Mouse (Mus musculus): ENCODE data around the gene Plagl1. TPM values are rescaled to one million over a fixed set of nuclear protein-coding genes. Genes with fewer than 3 reads are reported as not detected.
A peak's percentile ranks its signal among the peaks of the same experiment; 100 is the strongest.

Gene Plagl1
- polyA plus RNA-seq, 1 experiment from 2014 or later, result 34.7 TPM

DNA sequence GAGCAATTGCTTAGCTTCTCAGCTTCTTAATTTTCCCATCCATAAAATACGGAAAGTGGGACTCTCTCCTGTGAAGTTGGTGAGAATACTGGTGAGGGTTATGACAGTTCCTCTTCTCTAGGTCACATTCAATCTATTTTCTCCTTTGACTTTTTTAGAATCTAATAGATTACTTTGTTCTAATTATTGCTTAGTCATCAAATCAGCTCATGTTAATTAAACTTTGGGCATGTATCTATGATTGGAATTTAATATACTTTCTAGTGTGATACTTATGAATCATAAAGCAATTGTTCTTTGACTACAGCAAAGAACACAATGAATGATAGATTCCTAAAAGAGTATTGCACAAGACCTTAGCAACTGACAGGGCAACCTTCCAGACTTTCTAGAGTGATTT, 38.6 kb downstream of the Plagl1 start:
- Histone ChIP-seq H3K4me2 (no peak overlapping the region), H3K9ac (no peak overlapping the region), H3K27me3 (replicated peaks) (no peaks in the 10 kb centered on the region), H3K36me3 (replicated peaks) (no peaks in the 10 kb centered on the region), H3K4me1 (no peaks in the 10 kb centered on the region), H3K4me3 (no peak overlapping the region), H3K27ac (no peak overlapping the region), H3K9me3 (no peaks in the 10 kb centered on the region)
- 81% methylated on average over 1 of the region's 1 CpGs for WGBS
- ATAC-seq (replicated peaks), result no peak

DNA sequence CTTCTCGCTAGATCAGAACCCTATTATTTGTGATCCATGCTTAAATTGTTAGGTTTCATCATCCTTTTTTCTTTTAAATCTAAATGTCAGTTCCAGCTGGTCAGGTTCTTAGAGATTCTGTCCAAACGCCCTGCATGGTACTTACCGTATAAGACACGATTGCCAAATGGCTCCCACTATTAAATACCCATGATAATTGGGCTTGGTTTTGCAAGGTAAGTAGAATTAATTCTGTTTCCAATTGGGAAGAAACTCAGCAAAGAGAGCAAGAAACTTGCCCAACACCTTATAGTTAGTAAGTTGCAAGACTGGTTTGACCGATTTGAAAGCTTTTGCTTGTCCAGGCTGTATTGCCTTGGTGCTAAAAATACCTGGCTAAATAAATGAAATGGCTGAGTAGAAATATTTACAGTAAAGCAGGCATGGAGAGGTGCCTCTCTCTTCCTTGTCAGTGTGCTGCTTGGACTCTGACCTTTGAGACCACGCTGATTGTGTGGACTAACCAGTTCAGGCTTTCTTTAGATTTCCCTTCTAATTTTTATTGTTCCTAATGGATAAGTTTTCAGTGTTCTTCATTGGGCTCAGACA, 39.9 kb downstream of the Plagl1 start:
- H3K4me3 ChIP-seq, result no peak overlapping the region
- WGBS, result 79% methylated on average over 6 of the region's 6 CpGs
- no peak overlapping the region for H3K9ac ChIP-seq
- H3K36me3 ChIP-seq (replicated peaks), result no peaks in the 10 kb centered on the region
- no peaks in the 10 kb centered on the region for H3K27me3 ChIP-seq (replicated peaks)
- no peak overlapping the region for H3K27ac ChIP-seq
- no peak for ATAC-seq (replicated peaks)
- no peaks in the 10 kb centered on the region for H3K9me3 ChIP-seq
- H3K4me1 ChIP-seq, result no peaks in the 10 kb centered on the region
- H3K4me2 ChIP-seq, result no peak overlapping the region

DNA sequence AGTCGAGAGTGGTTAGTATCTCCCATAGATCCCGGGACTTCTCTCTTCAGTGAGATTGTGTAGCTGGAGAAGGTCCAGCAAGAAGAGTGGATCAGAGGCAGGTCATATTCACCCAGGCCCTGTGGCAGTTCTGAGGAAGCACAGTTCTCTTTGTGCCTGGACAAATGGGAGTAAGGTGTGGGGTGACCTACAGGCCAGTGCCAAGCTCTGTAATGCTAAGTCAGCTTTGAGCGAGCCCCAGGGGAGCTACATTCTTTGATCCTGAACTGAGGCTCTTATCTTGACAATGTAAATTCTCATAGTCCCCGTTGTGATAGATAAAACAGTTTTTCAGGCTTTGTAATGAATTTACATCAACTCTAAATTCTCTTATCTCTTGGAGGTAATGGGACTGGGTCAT, 42.1 kb downstream of the Plagl1 start:
- no peaks in the 10 kb centered on the region for H3K9me3 ChIP-seq
- WGBS, result 70% methylated on average over 4 of the region's 4 CpGs
- ATAC-seq (replicated peaks), result no peak

DNA sequence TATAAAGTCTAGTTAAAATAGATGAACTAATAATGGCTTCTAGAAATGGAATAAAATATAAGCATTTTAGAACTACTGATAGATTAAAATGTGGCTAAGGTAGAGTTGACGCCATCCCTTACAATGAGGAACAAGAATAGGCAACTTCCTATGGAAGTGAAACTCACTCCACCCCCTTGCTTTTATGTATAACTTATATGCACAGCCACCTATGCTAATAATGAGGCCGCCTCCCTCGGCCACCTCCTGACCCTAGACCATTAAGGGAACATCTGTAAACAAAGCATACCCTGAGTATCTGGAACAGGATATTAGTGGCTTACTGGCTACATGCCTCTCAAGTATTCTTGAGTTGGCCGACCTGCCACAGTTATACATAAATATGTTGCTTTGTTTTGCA, 43.5 kb downstream of the Plagl1 start:
- Histone ChIP-seq H3K4me1 (peaks cover 14% of the 10 kb centered on the region), H3K36me3 (replicated peaks) (no peaks in the 10 kb centered on the region), H3K4me2 (no peak overlapping the region), H3K27me3 (replicated peaks) (no peaks in the 10 kb centered on the region), H3K9ac (no peak overlapping the region), H3K27ac (no peak overlapping the region), H3K9me3 (no peaks in the 10 kb centered on the region), H3K4me3 (no peak overlapping the region)
- no peak for ATAC-seq (replicated peaks)
- 85% methylated on average over 4 of the region's 4 CpGs for WGBS

More for the DNA sequence above, 42.1 kb downstream of the Plagl1 start:
- no peaks in the 10 kb centered on the region for H3K36me3 ChIP-seq (replicated peaks)
- H3K4me3 ChIP-seq, result no peak overlapping the region
- 0 out of 2 replicates have a peak, but pooled peaks cover under 1% of the 10 kb centered on the region for H3K4me1 ChIP-seq
- no peak overlapping the region for H3K27ac ChIP-seq
- H3K4me2 ChIP-seq, result no peak overlapping the region
- no peak overlapping the region for H3K9ac ChIP-seq
- H3K27me3 ChIP-seq (replicated peaks), result no peaks in the 10 kb centered on the region

DNA sequence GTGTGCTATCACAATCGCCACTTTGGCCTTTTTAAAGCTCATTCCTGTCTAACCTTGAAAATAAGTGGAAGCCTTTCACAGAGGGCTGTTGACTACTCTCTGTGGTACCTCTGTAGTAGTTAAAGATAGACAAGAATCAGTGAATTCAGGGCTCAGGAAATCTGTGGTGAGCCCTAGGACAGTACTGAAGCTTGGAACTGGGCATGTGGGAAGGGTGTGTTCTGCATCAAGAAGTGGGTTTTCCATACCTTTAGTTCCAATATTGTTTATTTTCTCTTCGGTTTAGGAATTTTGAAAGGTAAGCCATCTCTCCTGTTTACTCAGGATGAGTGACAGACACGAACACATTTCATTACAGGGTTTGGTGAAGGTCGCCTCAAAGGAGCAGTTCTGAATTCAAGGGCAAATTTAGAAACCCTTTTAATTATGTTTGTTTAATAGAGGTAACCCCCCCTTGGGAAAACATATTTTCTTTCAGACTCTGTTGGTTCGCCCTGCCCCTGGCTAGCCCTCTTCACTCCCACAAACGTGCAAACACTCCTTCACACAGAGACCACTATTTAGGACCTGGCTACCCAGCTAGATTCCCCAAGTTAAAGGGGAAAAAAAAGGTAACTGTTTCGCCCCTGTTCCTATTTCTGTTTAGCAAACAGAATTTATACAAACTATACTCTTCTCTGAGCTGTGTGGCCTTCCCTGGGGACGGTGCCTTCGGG, 46.8 kb downstream of the Plagl1 start:
- Histone ChIP-seq H3K4me2 (no peak overlapping the region), H3K4me3 (no peak overlapping the region), H3K4me1 (peaks cover 14% of the 10 kb centered on the region), H3K9ac (no peak overlapping the region), H3K9me3 (no peaks in the 10 kb centered on the region), H3K27ac (0 out of 2 replicates have a peak overlapping the region, but pooled peaks have one; percentile 12), H3K27me3 (replicated peaks) (no peaks in the 10 kb centered on the region), H3K36me3 (replicated peaks) (no peaks in the 10 kb centered on the region)
- ATAC-seq (replicated peaks), result no peak
- 61% methylated on average over 9 of the region's 9 CpGs for WGBS

DNA sequence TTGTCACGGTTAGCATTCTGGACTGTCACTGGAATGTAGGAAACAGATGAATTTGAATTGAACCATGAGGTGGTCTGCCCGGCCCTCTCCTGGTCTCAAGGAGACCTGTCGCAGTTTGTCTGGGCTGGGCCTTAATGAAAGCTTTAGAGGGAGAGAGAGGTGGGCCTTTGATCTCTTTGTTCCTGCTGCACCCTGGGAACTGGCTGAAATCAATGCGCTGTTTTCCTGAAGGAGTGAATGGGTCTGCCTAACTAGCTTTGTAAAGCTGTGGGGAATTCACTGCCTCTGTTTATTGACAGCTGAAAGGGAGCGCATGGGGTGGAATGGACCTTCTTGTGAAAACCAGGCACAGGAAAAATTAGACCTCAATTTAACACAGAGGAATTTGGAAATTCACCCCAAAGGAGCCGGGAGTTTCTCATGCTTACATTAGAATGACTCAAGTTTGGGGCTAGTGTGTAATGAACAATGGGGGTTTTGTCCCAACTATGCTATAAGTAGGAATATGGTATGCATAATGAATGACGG, 47.8 kb downstream of the Plagl1 start:
- 8% methylated on average over 7 of the region's 7 CpGs for WGBS
- H3K27me3 ChIP-seq (replicated peaks), result no peaks in the 10 kb centered on the region
- peak; percentile 85 for ATAC-seq (replicated peaks)
- 0 out of 2 replicates have a peak overlapping the region, but pooled peaks have one; percentile 12 for H3K27ac ChIP-seq
- no peak overlapping the region for H3K4me3 ChIP-seq
- H3K9ac ChIP-seq, result no peak overlapping the region
- H3K9me3 ChIP-seq, result no peaks in the 10 kb centered on the region
- H3K36me3 ChIP-seq (replicated peaks), result no peaks in the 10 kb centered on the region
- H3K4me1 ChIP-seq, result peaks cover 14% of the 10 kb centered on the region
- H3K4me2 ChIP-seq, result no peak overlapping the region; the same call in 1 of the 2 replicates

- no peaks in the 10 kb centered on the region for H3K36me3 ChIP-seq (replicated peaks)
- WGBS, result 17% methylated on average over 4 of the region's 4 CpGs
- H3K9ac ChIP-seq, result no peak overlapping the region
- H3K4me1 ChIP-seq, result peaks cover 14% of the 10 kb centered on the region
- no peak for ATAC-seq (replicated peaks)
- H3K27me3 ChIP-seq (replicated peaks), result no peaks in the 10 kb centered on the region
- H3K27ac ChIP-seq, result 0 out of 2 replicates have a peak overlapping the region, but pooled peaks have one; percentile 12
- H3K4me2 ChIP-seq, result no peak overlapping the region
- no peaks in the 10 kb centered on the region for H3K9me3 ChIP-seq
- no peak overlapping the region for H3K4me3 ChIP-seq
Measured at GRCm38 (mm10) chr10:13108847-13109246, 48.5 kb downstream of the Plagl1 start.

DNA sequence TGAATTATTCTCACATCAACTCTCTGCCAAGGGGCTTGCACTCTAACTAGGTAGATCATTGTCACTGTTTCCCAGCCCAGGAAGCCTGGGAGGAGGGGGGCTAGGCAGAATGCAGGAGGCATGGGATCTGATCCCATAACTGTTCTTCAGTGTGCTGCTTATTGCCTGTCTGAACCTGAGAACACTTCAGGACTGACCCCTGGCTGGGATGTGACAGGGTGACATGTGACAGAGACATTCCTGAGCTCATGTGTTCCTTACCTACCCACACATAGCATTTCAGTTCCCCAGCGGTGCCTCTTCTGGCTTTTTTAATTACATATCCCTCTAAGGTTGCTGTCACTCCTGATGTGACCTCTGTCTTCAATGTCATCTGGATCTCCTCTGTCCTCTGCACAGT, 49.5 kb downstream of the Plagl1 start:
- no peak overlapping the region for H3K4me3 ChIP-seq
- no peak overlapping the region for H3K4me2 ChIP-seq
- ATAC-seq (replicated peaks), result no peak
- no peaks in the 10 kb centered on the region for H3K27me3 ChIP-seq (replicated peaks)
- H3K36me3 ChIP-seq (replicated peaks), result no peaks in the 10 kb centered on the region
- H3K9me3 ChIP-seq, result no peaks in the 10 kb centered on the region
- H3K9ac ChIP-seq, result no peak overlapping the region
- H3K4me1 ChIP-seq, result peaks cover 20% of the 10 kb centered on the region
- 64% methylated on average over 1 of the region's 1 CpGs for WGBS
- H3K27ac ChIP-seq, result no peak overlapping the region

GRCm38 (mm10) chr10:13112849-13113248, 52.5 kb downstream of the Plagl1 start:
- Histone ChIP-seq H3K27ac (no peak overlapping the region), H3K4me3 (no peak overlapping the region), H3K4me1 (peaks cover 26% of the 10 kb centered on the region), H3K9me3 (no peaks in the 10 kb centered on the region), H3K4me2 (no peak overlapping the region), H3K36me3 (replicated peaks) (no peaks in the 10 kb centered on the region), H3K9ac (no peak overlapping the region), H3K27me3 (replicated peaks) (no peaks in the 10 kb centered on the region)
- WGBS, result 50% methylated on average over 3 of the region's 3 CpGs
- ATAC-seq (replicated peaks), result no peak

- no peak overlapping the region for H3K9ac ChIP-seq
- no peaks in the 10 kb centered on the region for H3K27me3 ChIP-seq (replicated peaks)
- H3K4me2 ChIP-seq, result no peak overlapping the region
- no peak overlapping the region for H3K4me3 ChIP-seq
- no peaks in the 10 kb centered on the region for H3K9me3 ChIP-seq
- 67% methylated on average over 4 of the region's 4 CpGs for WGBS
- H3K4me1 ChIP-seq, result peaks cover 19% of the 10 kb centered on the region
- H3K36me3 ChIP-seq (replicated peaks), result no peaks in the 10 kb centered on the region
- no peak for ATAC-seq (replicated peaks)
- no peak overlapping the region for H3K27ac ChIP-seq
Measured at GRCm38 (mm10) chr10:13113641-13114040, 53.3 kb downstream of the Plagl1 start.

GRCm38 (mm10) chr10:13115030-13115429, 54.7 kb downstream of the Plagl1 start:
- Histone ChIP-seq H3K4me1 (peaks cover 16% of the 10 kb centered on the region), H3K27ac (0 out of 2 replicates have a peak overlapping the region, but pooled peaks have one; percentile 30), H3K9me3 (no peaks in the 10 kb centered on the region), H3K36me3 (replicated peaks) (no peaks in the 10 kb centered on the region), H3K27me3 (replicated peaks) (no peaks in the 10 kb centered on the region), H3K4me3 (no peak overlapping the region), H3K4me2 (no peak overlapping the region), H3K9ac (no peak overlapping the region)
- ATAC-seq (replicated peaks), result peak; percentile 73
- WGBS, result 7% methylated on average over 4 of the region's 4 CpGs

DNA sequence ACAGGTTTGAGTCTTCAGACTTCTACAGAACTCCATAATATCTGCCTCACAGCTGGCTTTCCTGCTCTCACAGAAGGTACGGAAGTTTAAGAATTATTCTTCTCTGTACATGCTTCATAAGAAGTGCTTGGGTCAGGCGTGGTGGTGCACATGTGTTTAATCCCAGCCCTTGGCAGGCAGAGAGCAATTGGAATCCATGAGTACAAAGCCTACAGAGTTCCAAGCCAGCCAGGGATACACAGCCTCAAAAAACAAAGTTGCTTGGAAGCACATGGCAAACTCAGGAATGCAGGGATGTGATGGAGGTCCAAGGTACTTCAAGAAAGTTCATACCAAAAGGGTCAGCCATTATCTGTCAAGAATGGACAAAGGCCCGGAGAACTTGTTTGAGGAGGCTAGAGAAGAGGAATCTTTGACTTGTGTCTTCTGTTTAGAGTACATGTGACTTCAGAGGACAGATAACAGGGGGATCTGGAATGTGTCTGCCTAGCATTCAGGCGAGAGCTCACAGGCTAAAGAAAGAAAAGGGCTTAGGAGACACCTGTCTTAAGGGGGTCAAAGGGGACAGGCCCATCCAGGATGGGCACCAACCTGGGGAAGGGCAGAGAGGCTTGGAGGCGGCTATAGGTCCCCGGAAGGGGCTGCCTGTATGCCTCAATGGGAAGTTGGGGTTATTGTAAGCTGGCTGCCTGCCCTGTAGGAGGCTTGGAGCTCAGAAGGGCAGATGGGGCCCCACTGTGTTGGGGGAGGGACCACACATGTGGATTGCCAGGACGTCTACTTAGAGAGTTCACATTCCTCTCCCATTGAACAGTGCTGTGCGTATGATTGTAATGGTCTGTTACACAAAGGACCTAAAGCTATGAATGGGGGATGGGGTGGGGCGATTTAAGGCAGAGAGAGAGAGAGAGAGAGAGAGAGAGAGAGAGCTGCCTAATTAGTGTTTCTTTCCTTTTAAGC, 56.7 kb downstream of the Plagl1 start:
- no peaks in the 10 kb centered on the region for H3K36me3 ChIP-seq (replicated peaks)
- WGBS, result 25% methylated on average over 9 of the region's 9 CpGs
- no peak overlapping the region for H3K27ac ChIP-seq
- no peaks in the 10 kb centered on the region for H3K27me3 ChIP-seq (replicated peaks)
- peaks cover 16% of the 10 kb centered on the region for H3K4me1 ChIP-seq
- no peak overlapping the region for H3K4me2 ChIP-seq
- no peaks in the 10 kb centered on the region for H3K9me3 ChIP-seq
- ATAC-seq (replicated peaks), result peak; percentile 46; the same call in 1 of the 2 replicates
- H3K9ac ChIP-seq, result no peak overlapping the region
- no peak overlapping the region for H3K4me3 ChIP-seq

Data from midbrain, embryonic 15.5 days (tissue).